Mouse (Mus musculus) embryo, embryonic 10 days (tissue): Measurements from ENCODE around the gene Col28a1.

Source experiments
- DNase-seq: peaks from one replicate; pipeline ENCODE4 v3.0.0-alpha.2; 2015; ENCODE audit warnings: low spot score

The Col28a1 gene

GRCm38 (mm10) chr6:8119116-8119515 is 73.3 kb downstream of the Col28a1 start:
- DNase-seq, result no peak

DNA sequence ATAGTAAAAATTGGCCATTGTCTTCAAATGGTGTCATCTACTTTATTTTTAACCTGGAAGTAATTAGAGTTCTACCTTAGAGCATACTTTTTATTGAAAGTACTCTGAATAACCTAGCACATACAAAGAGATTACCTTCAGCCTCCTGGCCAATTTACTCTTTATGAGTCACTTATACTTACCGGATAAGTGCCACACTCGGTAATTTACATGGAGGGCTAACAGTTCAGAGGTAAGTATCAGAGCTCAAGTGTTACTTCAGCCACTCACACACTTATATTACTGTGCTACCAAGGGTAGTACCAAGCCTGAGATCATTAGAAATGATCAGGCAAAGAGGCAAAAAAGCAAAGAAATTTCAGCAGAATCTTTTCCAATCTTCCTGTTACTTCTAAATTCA is 73.8 kb downstream of the Col28a1 start:
- no peak for DNase-seq

GRCm38 (mm10) chr6:8105870-8106706 is 86.3 kb downstream of the Col28a1 start:
- DNase-seq, result no peak

GRCm38 (mm10) chr6:8101224-8101623 is 91.2 kb downstream of the Col28a1 start:
- DNase-seq, result no peak

GRCm38 (mm10) chr6:8095856-8096255 is 96.6 kb downstream of the Col28a1 start:
- no peak for DNase-seq

GRCm38 (mm10) chr6:8094160-8094953 is 98.1 kb downstream of the Col28a1 start:
- DNase-seq, result no peak

DNA sequence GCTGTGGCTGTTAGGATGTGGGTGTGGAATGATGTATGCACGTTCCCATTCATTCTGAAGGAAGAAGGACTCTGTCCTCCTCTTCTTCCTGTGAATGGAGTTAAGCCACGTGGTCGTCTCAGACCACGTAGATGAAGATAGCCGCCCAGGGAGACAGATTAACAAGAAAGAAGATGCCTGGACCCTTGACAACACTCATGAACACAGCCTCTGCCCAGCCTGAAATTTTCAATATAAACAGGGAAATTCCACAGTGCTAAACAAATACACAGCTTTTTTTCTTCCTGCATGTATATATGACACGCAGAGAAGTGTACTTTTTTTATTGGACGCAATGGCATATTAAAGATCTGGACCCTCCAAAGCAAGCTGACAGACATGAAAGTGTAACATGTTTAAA is 98.9 kb downstream of the Col28a1 start:
- DNase-seq, result no peak

DNA sequence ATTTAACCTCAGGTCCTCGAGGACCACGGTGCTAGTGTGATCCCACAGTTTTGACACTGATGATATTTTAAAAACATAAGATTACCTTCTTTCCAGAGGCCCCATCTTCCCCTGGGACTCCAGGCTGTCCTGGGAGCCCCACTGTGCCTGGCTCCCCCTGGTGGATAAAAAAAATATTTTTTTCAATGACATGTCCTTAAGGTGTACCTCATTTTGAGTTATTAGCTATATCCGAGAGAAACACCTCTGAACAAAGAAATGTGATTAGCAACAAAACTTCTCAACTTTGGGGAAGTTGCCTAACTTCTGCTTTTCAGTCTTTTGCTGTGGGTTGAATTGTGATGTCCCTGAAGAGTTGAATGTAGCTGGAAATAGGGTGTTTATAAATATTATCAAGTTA is 105.6 kb downstream of the Col28a1 start:
- no peak for DNase-seq

GRCm38 (mm10) chr6:8084806-8085205 is 107.6 kb downstream of the Col28a1 start:
- DNase-seq, result no peak

GRCm38 (mm10) chr6:8083196-8083595 is 109.2 kb downstream of the Col28a1 start:
- DNase-seq, result no peak

GRCm38 (mm10) chr6:8077572-8078146 is 114.8 kb downstream of the Col28a1 start:
- DNase-seq, result peak; percentile 54

- DNase-seq, result no peak
These were observed 117.5 kb downstream of the Col28a1 start for GRCm38 (mm10) chr6:8074914-8075313.

GRCm38 (mm10) chr6:8068979-8069378 is 123.4 kb downstream of the Col28a1 start:
- no peak for DNase-seq

DNA sequence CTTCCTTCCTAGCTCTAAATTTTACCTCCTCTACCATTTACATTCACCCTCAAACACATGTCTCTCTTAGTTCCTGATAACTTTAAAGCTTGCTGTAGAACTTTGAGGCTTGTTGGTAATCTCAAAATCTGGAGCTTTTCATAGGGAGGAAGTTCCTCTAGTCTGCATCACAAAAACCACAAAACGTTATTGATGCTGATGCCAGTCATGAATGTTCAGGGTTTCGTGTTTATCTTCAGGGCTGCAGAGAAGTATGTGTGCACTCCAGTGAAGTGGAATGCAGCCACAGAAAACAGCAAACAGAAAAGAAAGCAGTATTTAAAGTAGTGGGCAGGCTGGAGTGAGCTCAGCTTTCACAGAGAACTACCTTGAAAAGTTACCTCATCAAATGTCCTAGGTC is 124.0 kb downstream of the Col28a1 start:
- DNase-seq, result no peak

DNA sequence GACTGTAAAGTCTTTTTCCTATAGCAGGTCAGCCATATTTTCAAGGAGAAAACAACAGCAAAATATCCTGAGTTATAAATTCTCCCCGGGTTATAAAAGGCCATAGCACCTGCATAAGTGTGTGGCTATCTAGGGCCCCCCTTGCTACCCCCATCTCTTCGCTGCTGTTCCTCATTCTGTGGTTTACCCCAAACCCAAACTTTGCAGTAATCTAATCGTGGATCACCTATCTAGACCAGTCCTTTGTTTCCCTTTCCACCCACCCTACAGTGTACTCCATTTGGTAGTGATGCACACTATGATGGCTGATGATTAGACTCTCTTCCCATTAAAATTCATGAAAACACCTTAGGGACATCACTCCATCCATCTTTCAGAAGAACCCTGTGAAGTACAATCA is 125.3 kb downstream of the Col28a1 start:
- DNase-seq, result no peak

- DNase-seq, result peak; percentile 34
These were observed 126.2 kb downstream of the Col28a1 start for GRCm38 (mm10) chr6:8066208-8066607.

DNA sequence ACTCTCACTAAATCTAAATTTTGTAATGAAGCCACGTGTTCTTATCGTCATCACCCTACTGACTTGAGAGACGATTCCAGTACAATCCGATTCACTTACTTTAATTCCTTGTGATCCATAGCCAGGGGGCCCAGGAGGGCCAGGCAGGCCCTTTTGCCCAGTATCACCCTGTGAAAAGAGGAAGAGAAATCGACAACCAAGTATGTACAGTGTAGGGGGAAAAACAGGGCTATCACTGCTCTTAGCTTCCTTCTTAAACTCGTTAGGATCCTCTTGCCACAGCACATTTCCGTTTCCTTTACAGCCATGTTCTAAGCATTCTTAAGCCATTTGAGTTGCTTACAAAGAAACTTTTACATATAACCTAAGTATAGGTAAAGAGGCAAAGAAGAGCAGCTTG is 133.2 kb downstream of the Col28a1 start:
- no peak for DNase-seq

DNA sequence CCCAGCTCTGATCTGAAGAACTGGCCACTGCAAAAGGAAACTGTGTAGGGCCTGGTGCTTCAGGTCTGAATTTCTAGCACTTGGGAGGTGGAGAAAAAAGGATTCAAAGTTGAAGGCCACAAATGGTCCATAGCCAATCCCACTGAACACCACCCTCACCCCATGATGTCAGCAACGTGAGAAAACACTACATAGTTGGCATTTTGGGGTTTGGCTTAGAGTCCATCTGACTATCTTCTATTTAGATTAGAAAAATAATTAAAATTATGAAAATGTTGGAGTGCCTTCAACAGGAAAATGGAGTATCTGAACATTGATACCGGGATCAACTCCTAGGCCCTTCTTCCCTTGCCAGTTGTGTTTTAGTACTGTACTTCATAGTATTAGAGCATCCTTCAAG is 144.2 kb downstream of the Col28a1 start:
- DNase-seq, result no peak

DNA sequence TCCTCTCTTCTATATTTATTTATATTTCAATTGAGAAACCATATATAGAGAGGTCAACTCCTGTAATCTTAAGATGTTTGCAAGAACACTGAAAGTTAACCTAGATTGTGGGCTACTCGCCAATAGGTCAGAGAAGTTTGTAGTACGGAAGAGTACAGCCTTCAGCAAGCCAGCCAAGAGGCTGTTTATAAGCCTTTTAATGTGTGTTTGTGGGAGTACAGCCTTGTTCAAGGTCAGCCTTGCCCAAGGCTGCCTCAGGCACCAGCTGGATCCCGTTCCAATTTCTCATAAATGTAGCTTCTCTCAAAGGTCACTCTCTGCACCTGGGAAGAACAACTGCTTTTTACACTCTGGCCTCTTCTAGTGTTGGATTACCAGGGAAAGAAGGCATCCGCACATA is 146.0 kb downstream of the Col28a1 start:
- DNase-seq, result no peak

- DNase-seq, result no peak
These were observed 146.6 kb downstream of the Col28a1 start for GRCm38 (mm10) chr6:8045825-8046224.

DNA sequence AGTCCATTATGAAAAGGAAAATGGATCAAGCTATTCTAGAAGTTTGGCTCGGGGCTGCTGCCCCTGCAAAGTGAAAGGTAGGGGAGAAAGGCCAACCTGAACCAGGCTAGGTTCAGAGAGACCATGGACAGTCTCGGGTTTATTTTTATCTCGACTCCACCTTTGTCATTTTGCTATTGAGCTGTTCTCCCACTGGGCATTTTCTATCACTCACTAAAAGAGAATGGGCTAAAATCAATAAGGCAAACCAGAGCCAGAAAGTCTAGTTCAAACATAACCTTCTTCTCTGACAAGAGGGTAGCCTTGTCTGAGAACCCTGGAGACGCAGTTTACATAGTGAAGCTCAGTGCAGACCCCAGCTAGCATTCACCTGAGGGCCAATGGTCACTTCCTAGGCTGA is 163.7 kb downstream of the Col28a1 start:
- DNase-seq, result no peak

DNA sequence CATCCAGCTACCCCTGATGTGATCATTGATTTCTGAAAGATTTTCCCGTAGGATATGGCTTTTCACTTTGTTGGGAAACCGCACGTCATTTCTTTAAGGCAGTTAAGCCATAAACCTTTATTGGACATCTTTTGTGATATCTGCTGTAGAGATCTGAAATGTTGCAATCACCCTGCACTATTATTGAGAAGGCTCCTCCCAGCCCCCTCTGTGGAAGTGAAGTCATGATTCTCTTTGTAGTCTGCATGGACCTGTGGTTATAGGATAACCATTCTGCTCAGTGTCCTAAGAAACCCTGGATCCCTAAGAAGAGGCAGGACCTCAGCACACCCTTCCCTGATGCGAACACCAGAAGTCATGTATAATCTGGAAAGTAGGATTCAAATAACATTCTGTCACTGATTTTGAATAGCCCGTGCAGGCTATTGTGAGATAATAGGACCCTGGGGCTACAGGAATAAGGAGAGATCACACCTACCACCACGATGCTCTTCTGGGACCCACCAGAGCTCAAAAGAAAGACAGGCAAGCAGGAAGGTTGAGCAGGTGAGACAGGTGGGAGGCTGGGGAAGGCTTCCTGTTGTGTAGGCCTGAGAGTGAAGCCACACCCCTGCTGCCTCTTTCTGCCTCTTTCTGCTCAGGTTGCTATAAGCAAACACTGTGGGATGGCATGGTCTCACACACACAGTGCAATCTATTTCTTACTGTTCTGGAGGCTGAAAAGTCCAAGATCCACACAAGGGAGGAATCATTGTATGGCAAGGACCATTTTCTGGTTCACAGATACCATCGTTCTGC is 166.9 kb downstream of the Col28a1 start:
- no peak for DNase-seq
